Mouse (Mus musculus) ES-Bruce4 (cell line): Measurements from ENCODE around the gene Chit1. TPM values are rescaled to one million over a fixed set of nuclear protein-coding genes. Genes with fewer than 3 reads are reported as not detected.
A peak's percentile ranks its signal among the peaks of the same experiment; 100 is the strongest.

Experiments used
- H3K27ac ChIP-seq: 2 replicates; pipeline ENCODE4 v1.5.1; 2012; ENCODE audit warnings: low read length, inconsistent platforms; ENCODE audit not compliant: insufficient read depth
- H3K27me3 ChIP-seq: 2 replicates; pipeline ENCODE4 v1.6.1; 2012; ENCODE audit warnings: mild to moderate bottlenecking, low read length, inconsistent platforms; ENCODE audit not compliant: control insufficient read depth, poor library complexity, insufficient read depth, severe bottlenecking
- H3K36me3 ChIP-seq: 2 replicates; pipeline ENCODE4 v1.6.1; 2012; ENCODE audit warnings: inconsistent platforms, mild to moderate bottlenecking, low read length, moderate library complexity; ENCODE audit not compliant: control insufficient read depth, poor library complexity, insufficient read depth, severe bottlenecking
- H3K4me1 ChIP-seq: one replicate; pipeline ENCODE4 v1.8.1; 2011; ENCODE audit warnings: low read length; ENCODE audit not compliant: control insufficient read depth, insufficient read depth
- H3K4me3 ChIP-seq: 2 replicates; pipeline ENCODE4 v1.5.1; 2011; ENCODE audit warnings: low read depth, mild to moderate bottlenecking, low read length
- H3K9ac ChIP-seq: 2 replicates; pipeline ENCODE4 v1.6.1; 2012; ENCODE audit warnings: low read depth, mild to moderate bottlenecking, inconsistent platforms; ENCODE audit not compliant: poor library complexity, severe bottlenecking
- H3K9me3 ChIP-seq: replicated peaks from 2 replicates; pipeline ENCODE4 v1.6.1; 2012; ENCODE audit warnings: mild to moderate bottlenecking, low read length, inconsistent platforms; ENCODE audit not compliant: control insufficient read depth, poor library complexity, insufficient read depth, severe bottlenecking
- CTCF ChIP-seq: IDR thresholded peaks from one replicate; pipeline ENCODE4 v1.8.1; 2011; ENCODE audit warnings: low read depth, low read length
- EP300 ChIP-seq: IDR thresholded peaks from 2 replicates; pipeline ENCODE4 v1.6.1; 2011; ENCODE audit warnings: low read depth, low read length; ENCODE audit not compliant: insufficient read depth
- POLR2A ChIP-seq: IDR thresholded peaks from one replicate; pipeline ENCODE4 v1.8.1; 2011; ENCODE audit warnings: low read length; ENCODE audit not compliant: insufficient read depth
- polyA plus RNA-seq: library from polyadenylated mRNA; stranded (reverse); fragments of >200 nt; gene quantifications from 2 replicates; pipeline ENCODE4 v1.2.4, GENCODE M21; 2011; ENCODE audit warnings: low read depth; ENCODE audit not compliant: missing spikeins, insufficient read depth, insufficient read length

Gene Chit1
- polyA plus RNA-seq, 1 experiment = not detected

DNA sequence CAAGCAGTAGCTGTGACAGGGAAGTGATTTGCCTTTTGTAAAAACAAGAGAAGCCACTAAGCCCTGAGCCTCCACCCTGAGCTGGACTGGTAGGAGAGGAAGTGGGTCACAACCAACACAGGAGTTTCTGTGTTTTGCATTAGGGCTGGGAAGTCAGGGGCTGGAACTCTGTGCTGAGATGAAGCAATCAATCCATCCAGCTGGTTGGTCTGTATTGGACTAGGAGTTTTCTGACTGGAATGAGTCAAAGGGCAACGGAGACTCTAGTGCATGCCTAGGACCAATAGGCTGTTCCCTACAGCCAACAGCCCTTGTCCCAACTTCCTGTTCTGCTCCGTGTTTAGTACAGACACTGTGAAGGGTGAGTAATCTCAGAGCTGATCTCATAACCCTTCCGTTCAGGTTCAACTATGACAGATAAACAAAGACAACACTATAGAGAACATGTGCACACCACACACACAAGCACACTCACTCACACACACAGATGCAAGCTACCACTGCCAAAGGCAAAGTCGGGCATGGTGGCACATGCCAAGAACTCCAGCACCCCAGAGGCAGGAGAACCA, 45.7 kb upstream of the Chit1 start:
- H3K4me3 ChIP-seq = no peak overlapping the region
- peaks cover 6% of the 10 kb centered on the region for H3K4me1 ChIP-seq
- TF ChIP-seq POLR2A (no peak), EP300 (no peak), CTCF (no peak)
- H3K36me3 ChIP-seq = no peaks in the 10 kb centered on the region
- no peak overlapping the region for H3K27ac ChIP-seq
- no peak overlapping the region for H3K9ac ChIP-seq
- H3K27me3 ChIP-seq = no peaks in the 10 kb centered on the region
- H3K9me3 ChIP-seq = no peaks in the 10 kb centered on the region

DNA sequence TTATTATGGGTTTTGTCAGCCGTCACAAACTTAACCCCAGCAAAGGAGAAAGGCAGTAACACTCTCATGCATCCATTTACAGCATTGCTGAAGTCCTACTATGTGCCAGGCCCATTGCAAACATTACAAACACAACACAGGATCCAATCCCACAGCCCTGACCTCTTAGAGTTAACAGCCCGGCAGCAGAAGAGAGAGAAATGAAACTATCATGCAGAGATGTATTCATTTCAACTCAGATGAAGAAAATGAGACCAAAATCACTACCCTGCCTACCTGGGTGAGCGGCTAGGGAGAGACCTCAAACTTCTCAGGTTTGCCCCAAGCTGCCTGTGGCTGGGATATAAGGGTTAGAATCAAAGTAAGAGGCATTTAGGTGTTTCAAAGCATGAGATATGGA, 44.5 kb upstream of the Chit1 start:
- Histone ChIP-seq H3K36me3 (no peaks in the 10 kb centered on the region), H3K27me3 (no peaks in the 10 kb centered on the region), H3K9me3 (no peaks in the 10 kb centered on the region), H3K4me1 (peaks cover 6% of the 10 kb centered on the region), H3K27ac (no peak overlapping the region), H3K9ac (no peak overlapping the region), H3K4me3 (no peak overlapping the region)
- TF ChIP-seq EP300 = no peak
- TF ChIP-seq POLR2A = no peak
- TF ChIP-seq CTCF = no peak

DNA sequence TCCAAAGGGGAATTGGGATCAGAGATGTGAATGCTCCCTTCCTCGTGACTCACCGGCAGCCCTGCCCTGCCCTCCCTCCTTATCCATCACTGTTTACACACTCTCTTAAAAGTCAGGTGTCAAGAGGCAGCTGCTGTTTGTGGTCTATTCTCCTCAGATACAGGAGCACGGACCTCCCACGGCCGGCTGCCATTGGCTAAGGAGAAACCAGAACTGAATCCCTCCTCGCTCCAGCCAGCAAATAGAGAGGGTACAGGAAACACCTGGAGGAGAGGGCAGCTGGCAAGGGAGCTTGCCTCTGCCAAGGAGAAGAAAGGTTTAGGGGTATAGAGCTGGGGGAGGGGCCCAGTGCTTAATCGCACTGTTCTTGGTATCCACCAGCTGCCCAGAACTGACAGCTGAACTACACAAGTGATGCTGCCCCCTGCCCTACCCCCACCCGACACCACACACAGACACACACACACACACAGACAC, 43.9 kb upstream of the Chit1 start:
- TF ChIP-seq EP300 (0 out of 2 replicates have a peak, but pooled peaks have one; percentile 44), POLR2A (no peak)
- no peak overlapping the region for H3K4me3 ChIP-seq
- H3K4me1 ChIP-seq = peaks cover 6% of the 10 kb centered on the region
- H3K27me3 ChIP-seq = no peaks in the 10 kb centered on the region
- no peaks in the 10 kb centered on the region for H3K9me3 ChIP-seq
- H3K27ac ChIP-seq = no peak overlapping the region
- H3K9ac ChIP-seq = no peak overlapping the region
- no peaks in the 10 kb centered on the region for H3K36me3 ChIP-seq

DNA sequence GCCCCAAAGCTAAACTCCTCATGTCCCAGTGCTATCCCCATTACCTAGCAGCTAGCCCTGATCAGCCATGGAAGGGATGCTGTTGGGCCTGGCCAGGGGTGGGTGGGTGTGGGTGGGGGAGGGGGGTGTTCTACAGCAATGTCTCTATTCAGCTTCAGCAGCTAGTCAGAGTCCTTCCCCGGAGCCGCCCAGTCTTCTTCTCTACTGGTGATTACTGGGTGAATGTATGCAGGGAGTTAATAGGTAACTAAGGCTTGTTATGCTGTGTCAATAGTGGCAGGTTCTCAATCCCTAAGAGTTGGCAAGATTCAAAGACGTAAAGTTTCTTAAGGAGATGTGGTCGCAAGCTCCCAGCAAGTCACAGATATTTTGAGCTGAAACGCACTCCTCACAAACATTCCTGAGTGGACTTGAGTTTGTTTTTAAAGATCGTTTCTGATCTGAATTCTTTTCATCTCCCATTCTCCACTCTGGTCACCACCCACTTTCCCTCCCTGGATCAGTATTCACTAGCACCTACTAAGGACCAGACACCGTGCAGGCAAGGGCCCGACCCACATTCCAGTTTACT, 40.9 kb upstream of the Chit1 start:
- Histone ChIP-seq H3K27ac (no peak overlapping the region), H3K9me3 (no peaks in the 10 kb centered on the region), H3K4me3 (no peak overlapping the region), H3K27me3 (no peaks in the 10 kb centered on the region), H3K36me3 (peaks cover 6% of the 10 kb centered on the region), H3K4me1 (no peaks in the 10 kb centered on the region), H3K9ac (no peak overlapping the region)
- no peak for TF ChIP-seq CTCF
- TF ChIP-seq EP300 = no peak
- no peak for TF ChIP-seq POLR2A

DNA sequence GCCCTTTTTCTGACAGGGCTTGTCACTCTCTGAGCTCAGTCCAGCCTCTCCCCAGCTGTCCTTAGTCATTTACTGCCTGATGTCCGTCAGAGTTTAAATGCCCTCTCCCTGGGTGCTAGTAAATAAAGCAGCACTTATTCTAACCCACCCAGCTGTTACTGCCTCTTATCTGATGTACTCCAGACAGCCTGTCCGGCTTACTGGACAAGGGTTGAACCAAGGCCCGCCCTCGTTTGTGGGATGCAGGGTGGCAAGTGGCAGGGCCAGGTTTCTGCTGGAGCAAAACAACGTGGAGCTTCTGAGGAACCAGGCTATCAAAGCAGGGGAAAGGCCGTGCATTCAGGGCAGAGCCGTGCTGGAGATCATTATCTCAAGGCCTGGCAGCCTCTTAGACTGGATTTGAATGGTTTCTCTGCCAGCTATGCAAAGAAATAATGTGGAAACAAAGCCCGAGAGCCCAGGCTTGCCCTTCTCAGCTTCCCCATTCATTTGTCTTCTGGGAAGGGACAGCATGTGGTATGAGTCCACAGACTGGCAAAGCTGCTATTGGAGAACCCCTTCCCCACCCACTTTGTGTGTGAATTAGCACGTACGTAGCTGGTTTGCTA, 39.5 kb upstream of the Chit1 start:
- Histone ChIP-seq H3K9ac (no peak overlapping the region), H3K4me1 (no peaks in the 10 kb centered on the region), H3K27ac (no peak overlapping the region), H3K36me3 (peaks cover 17% of the 10 kb centered on the region), H3K4me3 (no peak overlapping the region), H3K9me3 (no peaks in the 10 kb centered on the region), H3K27me3 (no peaks in the 10 kb centered on the region)
- TF ChIP-seq CTCF = no peak
- no peak for TF ChIP-seq EP300
- TF ChIP-seq POLR2A = no peak

DNA sequence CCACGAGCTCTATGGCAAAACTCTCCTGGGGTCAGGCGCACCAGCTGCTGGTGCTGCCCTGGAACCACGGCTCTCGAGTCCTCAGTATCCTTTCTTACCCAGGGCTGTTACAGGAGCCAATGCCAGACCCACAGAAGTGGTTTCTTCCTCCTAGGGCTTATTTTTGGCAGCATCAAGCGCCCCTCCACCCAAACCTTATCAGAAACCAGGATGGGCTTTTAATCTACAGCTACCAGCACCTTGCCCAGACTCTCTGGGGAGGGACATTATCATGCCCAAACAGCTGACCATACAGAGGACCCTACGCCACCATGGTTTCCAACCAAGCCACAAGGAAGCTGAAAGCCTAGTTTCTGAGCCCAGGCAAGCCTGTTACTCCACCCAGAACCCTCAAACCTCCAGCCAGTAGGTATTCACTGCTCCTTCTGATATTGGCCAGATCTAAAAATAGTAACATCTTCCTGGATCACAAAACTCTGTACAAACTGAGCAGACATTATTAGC, 37.9 kb upstream of the Chit1 start:
- H3K9ac ChIP-seq = no peak overlapping the region
- TF ChIP-seq POLR2A (no peak), EP300 (no peak), CTCF (no peak)
- no peak overlapping the region for H3K4me3 ChIP-seq
- no peak overlapping the region for H3K27ac ChIP-seq
- no peaks in the 10 kb centered on the region for H3K4me1 ChIP-seq
- H3K27me3 ChIP-seq = no peaks in the 10 kb centered on the region
- H3K36me3 ChIP-seq = peaks cover 30% of the 10 kb centered on the region
- no peaks in the 10 kb centered on the region for H3K9me3 ChIP-seq
